Mouse (Mus musculus): ENCODE results near the gene Mettl23. TPM values are rescaled to one million over a fixed set of nuclear protein-coding genes. Genes with fewer than 3 reads are reported as not detected.
A peak's percentile ranks its signal among the peaks of the same experiment; 100 is the strongest.
"Not testable (repeated sequence)": the region's sequence is repeated elsewhere in the genome, so short reads cannot be mapped to it uniquely, and the experiment has no call there.

The Mettl23 gene
- polyA plus RNA-seq, 1 experiment from 2014 or later, result 73.9 TPM

DNA sequence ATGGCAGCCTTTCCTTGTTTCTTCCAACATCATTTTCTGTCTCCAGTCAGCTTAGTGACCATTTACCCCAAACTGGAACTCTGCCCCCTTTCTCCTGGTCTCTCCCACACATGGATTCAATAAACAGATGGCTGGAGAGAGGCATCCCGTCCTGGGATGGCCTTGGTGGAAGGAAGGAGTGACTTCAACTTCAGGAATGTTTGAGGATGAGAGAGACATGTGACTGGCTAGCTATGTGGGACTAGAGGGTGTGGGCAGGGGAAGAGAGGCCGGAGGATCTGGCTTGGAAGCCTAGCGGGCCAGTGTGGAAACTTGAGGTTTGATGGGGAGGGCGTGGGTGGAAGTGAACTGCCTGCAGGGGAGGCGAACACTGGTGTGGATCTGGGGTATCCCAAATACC, 26.3 kb upstream of the Mettl23 start:
- 95% methylated on average over 5 of the region's 5 CpGs for WGBS
- H3K27ac ChIP-seq, result no peak overlapping the region
- no peak overlapping the region for H3K9ac ChIP-seq
- DNase-seq (ENCODE audit: low spot score) (no peak), ATAC-seq (ENCODE audit: low FRiP score) (no peak)
- no peak overlapping the region for H3K4me2 ChIP-seq (replicated peaks)
- H3K4me1 ChIP-seq (replicated peaks; ENCODE audit: control insufficient read depth, insufficient read depth, low read length), result peaks cover 41% of the 10 kb centered on the region
- H3K36me3 ChIP-seq (replicated peaks; ENCODE audit: control insufficient read depth, insufficient read depth), result no peaks in the 10 kb centered on the region
- no peak overlapping the region for H3K4me3 ChIP-seq (replicated peaks; ENCODE audit: low read length)
- H3K27me3 ChIP-seq (ENCODE audit: control insufficient read depth, insufficient read depth, low read length), result no peaks in the 10 kb centered on the region
- no peaks in the 10 kb centered on the region for H3K9me3 ChIP-seq (ENCODE audit: control insufficient read depth, low read length)

DNA sequence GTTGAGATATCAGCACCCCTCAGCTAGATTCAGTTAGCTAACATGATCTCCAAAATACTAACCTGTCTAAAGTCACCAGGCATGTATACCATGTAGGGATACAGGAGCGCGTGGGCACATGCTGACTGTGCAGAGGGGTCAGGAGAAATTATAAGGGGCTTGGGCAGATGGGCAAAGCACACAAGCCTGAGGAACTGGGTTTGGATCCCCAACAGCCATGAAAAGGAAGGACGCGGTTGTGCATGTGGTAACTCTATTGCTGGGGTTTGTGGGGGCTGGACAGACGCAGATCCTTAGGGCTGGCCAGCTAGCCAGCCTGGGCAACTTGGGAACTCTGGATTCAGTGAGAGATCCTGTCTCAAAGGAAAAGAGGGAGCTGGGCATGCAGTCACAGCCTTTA, 25.5 kb upstream of the Mettl23 start:
- no peaks in the 10 kb centered on the region for H3K27me3 ChIP-seq (ENCODE audit: control insufficient read depth, insufficient read depth, low read length)
- H3K4me2 ChIP-seq (replicated peaks), result no peak overlapping the region
- no peaks in the 10 kb centered on the region for H3K9me3 ChIP-seq (ENCODE audit: control insufficient read depth, low read length)
- no peak overlapping the region for H3K4me3 ChIP-seq (replicated peaks; ENCODE audit: low read length)
- no peak overlapping the region for H3K9ac ChIP-seq
- DNase-seq (ENCODE audit: low spot score) (no peak), ATAC-seq (ENCODE audit: low FRiP score) (no peak)
- H3K4me1 ChIP-seq (replicated peaks; ENCODE audit: control insufficient read depth, insufficient read depth, low read length), result peaks cover 37% of the 10 kb centered on the region
- H3K27ac ChIP-seq, result no peak overlapping the region
- WGBS, result 98% methylated on average over 5 of the region's 5 CpGs
- H3K36me3 ChIP-seq (replicated peaks; ENCODE audit: control insufficient read depth, insufficient read depth), result no peaks in the 10 kb centered on the region

DNA sequence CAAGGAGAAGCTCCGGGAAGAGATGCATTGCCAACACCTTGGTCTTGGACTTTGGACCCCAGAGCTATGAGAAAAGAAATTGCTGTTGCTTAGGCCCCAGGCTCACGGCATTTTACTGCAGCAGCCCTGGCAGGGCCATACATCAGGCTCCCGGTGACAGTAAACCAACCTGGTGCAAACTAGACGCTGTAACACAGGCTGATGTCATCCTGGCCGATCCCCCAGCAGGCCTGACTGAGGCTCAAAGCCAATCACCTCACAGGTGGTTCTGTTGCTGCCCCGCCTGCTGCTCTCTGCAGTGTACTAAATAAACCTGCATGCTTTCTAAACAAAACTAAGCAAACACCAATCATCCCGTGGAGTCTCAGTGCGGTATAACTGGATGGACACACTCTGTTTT, 24.4 kb upstream of the Mettl23 start:
- DNase-seq (ENCODE audit: low spot score), result no peak
- H3K9me3 ChIP-seq (ENCODE audit: control insufficient read depth, low read length), result no peaks in the 10 kb centered on the region
- peaks cover 26% of the 10 kb centered on the region for H3K4me1 ChIP-seq (replicated peaks; ENCODE audit: control insufficient read depth, insufficient read depth, low read length)
- H3K27me3 ChIP-seq (ENCODE audit: control insufficient read depth, insufficient read depth, low read length), result no peaks in the 10 kb centered on the region
- WGBS, result 60% methylated on average over 8 of the region's 8 CpGs
- ATAC-seq (ENCODE audit: low FRiP score), result no peak
- no peak overlapping the region for H3K4me2 ChIP-seq (replicated peaks)
- H3K27ac ChIP-seq, result peak overlapping the region; percentile 22; the same call in 1 of the 2 replicates
- H3K9ac ChIP-seq, result peak overlapping the region; percentile 10; the same call in 1 of the 2 replicates
- H3K4me3 ChIP-seq (replicated peaks; ENCODE audit: low read length), result no peak overlapping the region
- no peaks in the 10 kb centered on the region for H3K36me3 ChIP-seq (replicated peaks; ENCODE audit: control insufficient read depth, insufficient read depth)

DNA sequence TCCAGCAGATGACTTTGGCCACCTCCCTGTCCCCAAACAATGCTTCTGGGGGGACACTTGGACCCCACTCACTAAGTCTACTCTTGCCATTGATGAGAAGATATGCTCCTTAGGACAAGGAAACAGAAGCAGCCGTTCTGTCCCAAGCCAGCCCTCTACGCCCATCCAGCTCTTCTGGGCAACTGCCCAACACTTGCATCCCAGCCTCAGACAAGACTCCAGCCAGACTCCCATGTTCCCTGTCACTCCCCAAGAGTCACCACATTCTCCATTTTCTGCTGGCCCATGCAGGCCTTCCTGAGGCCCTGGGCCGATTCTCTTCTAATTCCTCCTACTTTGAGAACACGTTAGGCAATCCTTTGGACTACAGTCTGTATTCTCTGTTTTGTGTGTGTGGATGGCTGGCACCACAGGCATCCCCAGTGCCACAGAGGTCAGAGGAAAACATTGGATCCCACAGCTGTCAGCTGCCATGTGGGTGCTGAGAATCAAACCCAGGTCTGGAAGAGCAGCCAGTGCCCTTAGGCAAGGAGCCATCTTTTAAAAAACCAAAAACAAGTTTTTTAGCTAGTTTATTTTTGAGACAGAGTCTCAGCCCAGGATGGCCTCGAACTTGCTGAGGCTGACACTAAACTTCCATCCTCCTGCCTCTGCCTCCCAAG, 23.0 kb upstream of the Mettl23 start:
- no peaks in the 10 kb centered on the region for H3K36me3 ChIP-seq (replicated peaks; ENCODE audit: control insufficient read depth, insufficient read depth)
- ATAC-seq (ENCODE audit: low FRiP score) (no peak), DNase-seq (ENCODE audit: low spot score) (no peak)
- H3K4me3 ChIP-seq (replicated peaks; ENCODE audit: low read length), result no peak overlapping the region
- WGBS, result 88% methylated on average over 5 of the region's 5 CpGs
- H3K9me3 ChIP-seq (ENCODE audit: control insufficient read depth, low read length), result no peaks in the 10 kb centered on the region
- no peak overlapping the region for H3K4me2 ChIP-seq (replicated peaks)
- no peak overlapping the region for H3K9ac ChIP-seq
- no peaks in the 10 kb centered on the region for H3K27me3 ChIP-seq (ENCODE audit: control insufficient read depth, insufficient read depth, low read length)
- H3K27ac ChIP-seq, result no peak overlapping the region
- peaks cover 16% of the 10 kb centered on the region for H3K4me1 ChIP-seq (replicated peaks; ENCODE audit: control insufficient read depth, insufficient read depth, low read length)

DNA sequence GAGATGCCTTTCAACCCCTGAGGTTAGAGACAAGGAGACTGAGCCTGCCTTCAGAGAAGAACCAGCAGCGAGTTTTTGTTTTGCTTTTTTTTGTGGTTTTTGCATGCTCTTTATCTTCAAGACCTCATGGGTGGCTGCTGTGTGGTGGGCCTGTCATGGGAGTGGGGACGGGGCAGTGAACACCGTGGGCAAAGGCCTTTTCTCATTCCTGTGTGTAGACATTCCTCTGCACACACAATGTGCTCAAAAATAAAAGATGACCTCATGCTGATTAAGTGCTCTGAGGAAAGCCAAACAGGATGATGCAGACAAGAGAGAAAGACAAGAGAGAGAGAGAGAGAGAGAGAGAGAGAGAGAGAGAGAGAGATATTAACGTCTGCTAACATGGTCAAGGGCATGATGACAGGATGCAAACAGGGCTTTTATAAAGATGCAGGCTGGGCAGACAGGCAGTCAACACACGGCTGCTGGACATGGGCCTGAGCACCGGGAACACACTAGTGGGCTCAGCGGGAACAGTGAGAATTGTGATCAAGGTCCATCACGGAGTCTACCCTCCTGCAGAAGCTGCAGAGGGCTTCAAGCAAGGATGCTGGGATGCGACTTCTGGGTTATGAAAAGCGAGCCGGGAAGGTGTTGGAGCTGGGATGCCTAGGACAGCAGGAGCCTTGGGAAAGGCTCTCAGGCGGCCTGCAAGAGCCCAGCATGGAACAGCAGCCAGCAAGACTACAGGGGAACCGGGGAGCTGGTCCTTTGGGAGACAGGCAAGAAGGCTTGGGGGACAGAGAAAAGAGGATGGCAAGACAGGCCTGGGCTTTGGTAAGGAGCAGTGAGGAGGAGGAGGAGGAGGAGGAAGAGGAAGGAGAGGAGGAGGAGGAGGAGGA, 21.8 kb upstream of the Mettl23 start:
- no peak for ATAC-seq (ENCODE audit: low FRiP score)
- H3K4me2 ChIP-seq (replicated peaks), result no peak overlapping the region
- H3K27ac ChIP-seq, result 0 out of 2 replicates have a peak overlapping the region, but pooled peaks have one; percentile 21
- 45% methylated on average over 13 of the region's 13 CpGs for WGBS
- no peaks in the 10 kb centered on the region for H3K36me3 ChIP-seq (replicated peaks; ENCODE audit: control insufficient read depth, insufficient read depth)
- H3K4me1 ChIP-seq (replicated peaks; ENCODE audit: control insufficient read depth, insufficient read depth, low read length), result peaks cover 19% of the 10 kb centered on the region
- no peak for DNase-seq (ENCODE audit: low spot score)
- no peaks in the 10 kb centered on the region for H3K9me3 ChIP-seq (ENCODE audit: control insufficient read depth, low read length)
- no peak overlapping the region for H3K9ac ChIP-seq
- H3K4me3 ChIP-seq (replicated peaks; ENCODE audit: low read length), result no peak overlapping the region
- no peaks in the 10 kb centered on the region for H3K27me3 ChIP-seq (ENCODE audit: control insufficient read depth, insufficient read depth, low read length)

DNA sequence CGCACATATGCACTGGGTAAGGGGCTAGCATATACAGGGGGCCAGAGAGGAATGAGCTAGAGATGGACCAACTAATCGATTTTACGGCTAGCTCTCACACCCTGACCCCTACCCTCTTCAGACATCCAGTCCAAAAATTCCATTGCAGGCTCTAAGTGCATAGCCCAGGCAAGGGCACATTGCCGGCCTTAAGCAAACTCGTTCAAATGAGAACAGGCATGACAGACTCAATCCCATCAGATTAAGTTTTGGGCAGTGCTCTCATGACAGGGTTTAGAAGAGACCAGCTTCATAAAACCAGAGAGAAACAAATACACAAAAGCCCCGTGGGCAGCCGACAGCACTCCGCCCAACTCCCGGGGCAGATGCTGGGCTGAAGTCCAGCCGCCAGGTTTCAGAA, 20.9 kb upstream of the Mettl23 start:
- no peak for ATAC-seq (ENCODE audit: low FRiP score)
- H3K27ac ChIP-seq, result no peak overlapping the region
- H3K36me3 ChIP-seq (replicated peaks; ENCODE audit: control insufficient read depth, insufficient read depth), result no peaks in the 10 kb centered on the region
- peaks cover 25% of the 10 kb centered on the region for H3K4me1 ChIP-seq (replicated peaks; ENCODE audit: control insufficient read depth, insufficient read depth, low read length)
- no peak for DNase-seq (ENCODE audit: low spot score)
- H3K4me2 ChIP-seq (replicated peaks), result no peak overlapping the region
- H3K9me3 ChIP-seq (ENCODE audit: control insufficient read depth, low read length), result no peaks in the 10 kb centered on the region
- no peak overlapping the region for H3K4me3 ChIP-seq (replicated peaks; ENCODE audit: low read length)
- no peaks in the 10 kb centered on the region for H3K27me3 ChIP-seq (ENCODE audit: control insufficient read depth, insufficient read depth, low read length)
- no peak overlapping the region for H3K9ac ChIP-seq
- 63% methylated on average over 10 of the region's 10 CpGs for WGBS

DNA sequence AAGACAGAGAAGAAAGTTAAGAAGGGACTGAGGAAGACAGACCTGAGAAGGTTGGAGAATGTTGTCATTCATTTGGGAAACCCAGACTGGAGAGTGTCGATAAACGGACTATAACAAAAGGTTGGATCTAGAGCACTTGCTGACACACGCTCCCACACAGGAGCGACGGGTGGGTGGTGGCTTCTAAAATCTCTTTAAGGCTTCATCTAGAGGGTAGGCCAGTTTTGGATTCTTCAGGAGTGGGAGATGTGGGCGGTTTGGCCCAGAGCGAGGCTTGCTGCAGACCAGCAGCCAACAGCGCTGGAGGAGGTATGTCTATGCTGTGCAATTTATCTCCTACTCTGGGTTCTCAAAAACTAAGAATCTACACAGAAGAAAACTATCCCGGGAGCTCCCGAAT, 20.5 kb upstream of the Mettl23 start:
- Histone ChIP-seq H3K27ac (no peak overlapping the region), H3K9me3 (ENCODE audit: control insufficient read depth, low read length) (no peaks in the 10 kb centered on the region), H3K9ac (no peak overlapping the region), H3K36me3 (replicated peaks; ENCODE audit: control insufficient read depth, insufficient read depth) (no peaks in the 10 kb centered on the region), H3K27me3 (ENCODE audit: control insufficient read depth, insufficient read depth, low read length) (no peaks in the 10 kb centered on the region), H3K4me3 (replicated peaks; ENCODE audit: low read length) (no peak overlapping the region), H3K4me2 (replicated peaks) (no peak overlapping the region), H3K4me1 (replicated peaks; ENCODE audit: control insufficient read depth, insufficient read depth, low read length) (peaks cover 29% of the 10 kb centered on the region)
- WGBS, result 90% methylated on average over 10 of the region's 10 CpGs
- DNase-seq (ENCODE audit: low spot score), result no peak
- no peak for ATAC-seq (ENCODE audit: low FRiP score)

DNA sequence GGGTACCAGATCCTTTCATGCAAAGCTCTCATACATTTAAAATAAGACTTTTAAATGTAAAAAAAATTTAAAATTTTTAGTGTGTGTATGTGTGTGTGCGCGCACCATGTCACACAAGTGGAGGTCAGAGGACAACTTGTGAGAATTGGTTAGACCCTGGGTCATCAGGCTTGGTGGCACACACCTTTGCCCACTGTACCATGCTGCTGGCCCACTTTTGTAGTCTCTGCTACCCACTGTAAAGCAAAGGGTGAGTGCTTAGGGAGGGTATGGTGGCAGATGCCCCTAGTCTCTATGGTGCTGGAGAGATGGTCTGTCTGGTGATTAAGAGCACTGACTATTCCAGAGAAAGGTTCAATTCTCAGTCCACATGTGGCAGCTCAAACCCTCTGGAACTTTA, 19.8 kb upstream of the Mettl23 start:
- no peaks in the 10 kb centered on the region for H3K9me3 ChIP-seq (ENCODE audit: control insufficient read depth, low read length)
- ATAC-seq (ENCODE audit: low FRiP score) (no peak), DNase-seq (ENCODE audit: low spot score) (no peak)
- no peak overlapping the region for H3K9ac ChIP-seq
- H3K4me1 ChIP-seq (replicated peaks; ENCODE audit: control insufficient read depth, insufficient read depth, low read length), result peaks cover 29% of the 10 kb centered on the region
- H3K27me3 ChIP-seq (ENCODE audit: control insufficient read depth, insufficient read depth, low read length), result no peaks in the 10 kb centered on the region
- H3K36me3 ChIP-seq (replicated peaks; ENCODE audit: control insufficient read depth, insufficient read depth), result no peaks in the 10 kb centered on the region
- H3K4me3 ChIP-seq (replicated peaks; ENCODE audit: low read length), result no peak overlapping the region
- no peak overlapping the region for H3K4me2 ChIP-seq (replicated peaks)
- no peak overlapping the region for H3K27ac ChIP-seq
- 100% methylated on average over 2 of the region's 2 CpGs for WGBS

DNA sequence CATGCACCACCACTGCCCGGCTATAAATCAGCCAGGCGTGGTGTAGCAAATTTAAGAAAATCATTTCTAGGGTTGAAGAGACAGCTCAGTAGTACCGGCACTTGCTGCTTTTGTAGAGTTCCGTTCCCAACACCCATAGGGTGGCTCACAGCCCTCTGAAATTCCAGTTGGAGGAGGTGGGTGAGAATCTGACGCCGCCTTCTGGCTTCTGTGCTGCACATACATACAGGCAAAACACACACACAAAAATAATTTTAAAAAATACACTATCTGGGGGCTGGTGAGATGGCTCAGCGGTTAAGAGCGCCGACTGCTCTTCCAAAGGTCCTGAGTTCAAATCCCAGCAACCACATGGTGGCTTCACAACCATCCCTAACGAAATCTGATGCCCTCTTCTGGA, 19.2 kb upstream of the Mettl23 start:
- H3K27ac ChIP-seq; H3K9ac ChIP-seq; ATAC-seq (ENCODE audit: low FRiP score); H3K36me3 ChIP-seq (replicated peaks; ENCODE audit: control insufficient read depth, insufficient read depth); H3K27me3 ChIP-seq (ENCODE audit: control insufficient read depth, insufficient read depth, low read length); H3K4me2 ChIP-seq (replicated peaks); H3K9me3 ChIP-seq (ENCODE audit: control insufficient read depth, low read length); H3K4me3 ChIP-seq (replicated peaks; ENCODE audit: low read length); DNase-seq (ENCODE audit: low spot score): not testable (repeated sequence)
- WGBS, result 98% methylated on average over 9 of the region's 10 CpGs
- H3K4me1 ChIP-seq (replicated peaks; ENCODE audit: control insufficient read depth, insufficient read depth, low read length), result peaks cover 25% of the 10 kb centered on the region
